Mouse (Mus musculus): ENCODE data around the gene Rnf121. TPM values are rescaled to one million over a fixed set of nuclear protein-coding genes. Genes with fewer than 3 reads are reported as not detected.

Gene Rnf121
- 30.8 and 32.8 TPM in 2 replicates for polyA plus RNA-seq (2015; fragmentation: Nextera tagmentation; extraction: Ambion mirVana)

DNA sequence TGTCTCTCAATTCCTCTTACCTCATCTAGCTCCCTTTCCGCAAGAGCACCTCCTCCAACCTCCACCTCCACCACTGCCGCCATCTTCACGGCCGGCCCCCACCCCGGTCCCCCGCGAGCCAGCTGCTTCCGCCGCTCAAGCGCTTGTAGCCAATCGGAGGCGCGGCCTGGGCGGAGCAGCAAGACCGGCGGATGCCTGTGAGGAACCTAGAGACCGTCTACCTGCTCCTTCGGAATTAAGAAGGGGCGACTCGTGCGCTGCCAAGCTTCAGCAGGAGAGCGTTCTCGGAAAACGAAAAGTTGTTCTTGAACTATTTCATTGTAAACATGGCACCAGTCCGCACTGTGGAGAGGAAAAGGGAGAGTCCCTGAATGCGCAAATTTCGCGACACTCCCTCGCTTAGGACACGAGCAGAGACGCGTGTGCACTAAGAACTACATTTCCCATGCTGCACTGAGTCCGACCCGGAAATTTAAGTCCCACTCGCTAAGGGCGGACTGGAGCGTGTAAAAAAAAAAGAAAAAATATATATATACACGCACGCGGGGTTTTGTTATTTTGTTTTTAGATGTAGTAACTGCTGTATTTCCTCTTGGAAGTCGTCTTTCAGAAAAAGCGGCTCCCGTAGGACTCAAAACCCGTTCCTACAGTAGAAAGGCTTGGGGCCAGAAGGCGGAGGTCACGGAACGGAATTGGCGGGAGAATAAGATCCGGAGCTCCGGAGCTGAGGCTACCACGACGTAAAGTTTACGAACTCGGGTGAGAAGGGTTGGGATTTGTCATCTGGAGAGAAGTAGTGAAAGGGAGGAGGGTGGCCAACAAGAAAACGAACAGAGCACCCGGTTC, at the start of gene Rnf121, which contains the start of the genes Xndc1 and Xntrpc:
Gene Rnf121, minus strand, starts transcription at position 424 of the 846 bp plus-strand sequence.
Gene Xndc1, plus strand, starts transcription at position 466 of the 846 bp plus-strand sequence.
Gene Xntrpc, plus strand, starts transcription at position 668 of the 846 bp plus-strand sequence.
- Histone ChIP-seq H3K4me3 (peak within 1 kb of the TSS; percentile 69), H3K4me2 (peak within 1 kb of the TSS; percentile 56), H3K27me3 (no peaks in the 10 kb centered on the region), H3K27ac (peak within 1 kb of the TSS; percentile 90), H3K9ac (peak within 1 kb of the TSS; percentile 72), H3K4me1 (peaks cover 17% of the 10 kb centered on the region), H3K36me3 (0 out of 2 replicates have a peak, but pooled peaks cover 9% of the 10 kb centered on the region), H3K9me3 (no peaks in the 10 kb centered on the region)
- peak; percentile 98 for ATAC-seq (ENCODE audit: insufficient number of reproducible peaks, low FRiP score, low TSS enrichment, low read depth)
- WGBS: under 1% methylated on average over 56 of the region's 56 CpGs

- no peak overlapping the region for H3K9ac ChIP-seq
- no peaks in the 10 kb centered on the region for H3K9me3 ChIP-seq
- 80% methylated on average over 45 of the region's 45 CpGs for WGBS
- no peak overlapping the region for H3K4me3 ChIP-seq
- H3K27ac ChIP-seq: no peak overlapping the region
- H3K4me2 ChIP-seq: no peak overlapping the region
- peaks cover 2% of the 10 kb centered on the region; the same call in 1 of the 2 replicates for H3K36me3 ChIP-seq
- H3K27me3 ChIP-seq: no peaks in the 10 kb centered on the region
- ATAC-seq (ENCODE audit: insufficient number of reproducible peaks, low FRiP score, low TSS enrichment, low read depth): no peak
- H3K4me1 ChIP-seq: peaks cover 1% of the 10 kb centered on the region; the same call in 1 of the 2 replicates
Observed at GRCm38 (mm10) chr7:102113151-102113729, 48.0 kb upstream of the Rnf121 start.

- H3K27ac ChIP-seq: no peak overlapping the region
- H3K9me3 ChIP-seq: no peaks in the 10 kb centered on the region
- H3K36me3 ChIP-seq: no peaks in the 10 kb centered on the region
- H3K4me3 ChIP-seq: no peak overlapping the region
- H3K4me2 ChIP-seq: no peak overlapping the region
- ATAC-seq (ENCODE audit: insufficient number of reproducible peaks, low FRiP score, low TSS enrichment, low read depth): no peak
- no peak overlapping the region for H3K9ac ChIP-seq
- WGBS: 86% methylated on average over 4 of the region's 4 CpGs
- H3K4me1 ChIP-seq: peaks cover 13% of the 10 kb centered on the region
- H3K27me3 ChIP-seq: no peaks in the 10 kb centered on the region
Observed at GRCm38 (mm10) chr7:102109746-102110145, 44.5 kb upstream of the Rnf121 start.

DNA sequence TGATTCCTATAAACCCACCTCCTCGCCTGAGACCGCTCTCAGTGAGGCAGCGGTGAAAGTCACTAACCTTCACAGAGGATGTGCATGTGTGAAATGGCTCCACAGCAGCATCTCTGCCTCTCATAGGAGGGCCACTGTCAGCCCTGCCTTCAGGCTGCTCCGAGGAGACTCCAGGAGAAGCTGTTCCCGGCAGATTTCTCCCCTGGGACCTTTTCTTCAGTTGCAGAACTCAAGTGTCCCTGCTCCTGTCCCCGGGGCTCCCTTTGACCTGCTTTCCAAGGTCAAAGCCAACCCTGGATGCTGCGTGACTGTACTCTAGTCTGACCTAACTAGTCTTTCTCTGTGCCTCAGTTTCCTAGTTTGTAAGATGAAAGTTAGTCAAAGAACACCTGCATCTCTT, 43.9 kb upstream of the Rnf121 start, which contains the start of gene Art5:
Gene Art5, minus strand, starts transcription at position 319 of the 400 bp plus-strand sequence.
- Histone ChIP-seq H3K4me3 (no peak within 1 kb of the TSS), H3K27ac (no peak within 1 kb of the TSS), H3K9me3 (no peaks in the 10 kb centered on the region), H3K4me2 (no peak within 1 kb of the TSS), H3K9ac (no peak within 1 kb of the TSS), H3K4me1 (peaks cover 13% of the 10 kb centered on the region), H3K36me3 (no peaks in the 10 kb centered on the region), H3K27me3 (no peaks in the 10 kb centered on the region)
- WGBS: 73% methylated on average over 7 of the region's 7 CpGs
- no peak for ATAC-seq (ENCODE audit: insufficient number of reproducible peaks, low FRiP score, low TSS enrichment, low read depth)

DNA sequence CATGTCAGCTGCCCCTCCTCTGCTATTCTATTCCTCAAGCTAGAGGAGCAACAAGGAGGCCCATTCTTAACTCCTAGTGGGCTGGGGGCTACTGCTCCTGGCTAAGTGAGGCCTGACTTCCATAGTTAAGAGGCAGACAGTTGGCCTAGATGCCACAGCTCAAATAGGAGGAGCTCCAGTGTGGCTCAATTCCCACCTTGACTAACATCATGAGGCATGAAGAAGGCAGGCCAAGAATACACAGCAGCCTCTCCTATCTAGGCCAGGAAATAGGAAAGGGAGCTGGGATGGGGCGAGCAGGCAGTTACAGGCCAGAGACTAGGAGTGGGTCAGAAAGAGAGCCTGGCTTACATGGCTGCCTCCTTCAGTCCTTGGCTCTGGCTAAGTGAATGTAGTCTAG, 42.9 kb upstream of the Rnf121 start:
- no peak for ATAC-seq (ENCODE audit: insufficient number of reproducible peaks, low FRiP score, low TSS enrichment, low read depth)
- H3K9me3 ChIP-seq: no peaks in the 10 kb centered on the region

DNA sequence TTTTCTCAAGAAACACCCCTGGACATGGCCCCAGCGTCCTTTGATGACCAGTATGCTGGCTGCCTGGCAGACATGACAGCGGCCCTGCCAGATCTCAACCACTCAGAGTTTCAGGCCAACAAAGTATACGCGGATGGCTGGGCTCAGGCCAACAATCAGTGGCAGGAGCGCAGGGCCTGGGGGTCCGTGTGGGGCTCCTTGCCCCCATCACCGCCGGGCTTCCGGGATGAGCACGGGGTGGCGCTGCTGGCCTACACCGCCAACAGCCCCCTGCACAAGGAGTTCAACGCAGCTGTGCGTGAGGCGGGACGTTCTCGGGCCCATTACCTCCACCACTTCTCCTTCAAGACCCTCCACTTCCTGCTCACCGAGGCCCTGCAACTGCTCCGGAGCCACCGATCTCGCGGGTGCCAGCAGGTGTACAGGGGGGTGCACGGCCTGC, 41.5 kb upstream of the Rnf121 start:
- H3K9me3 ChIP-seq: no peaks in the 10 kb centered on the region
- H3K9ac ChIP-seq: 0 out of 2 replicates have a peak overlapping the region, but pooled peaks have one; percentile 23
- no peaks in the 10 kb centered on the region for H3K36me3 ChIP-seq
- H3K27ac ChIP-seq: no peak overlapping the region
- peak overlapping the region; percentile 28 for H3K4me3 ChIP-seq
- H3K4me2 ChIP-seq: peak overlapping the region; percentile 62
- H3K4me1 ChIP-seq: peaks cover 13% of the 10 kb centered on the region
- 11% methylated on average over 23 of the region's 23 CpGs for WGBS
- H3K27me3 ChIP-seq: no peaks in the 10 kb centered on the region
- no peak for ATAC-seq (ENCODE audit: insufficient number of reproducible peaks, low FRiP score, low TSS enrichment, low read depth)

More for the DNA sequence above, 42.9 kb upstream of the Rnf121 start:
- Histone ChIP-seq H3K27ac (no peak overlapping the region), H3K36me3 (no peaks in the 10 kb centered on the region), H3K9ac (no peak overlapping the region), H3K27me3 (no peaks in the 10 kb centered on the region), H3K4me2 (no peak overlapping the region), H3K4me3 (no peak overlapping the region), H3K4me1 (peaks cover 13% of the 10 kb centered on the region)
- 89% methylated on average over 1 of the region's 1 CpGs for WGBS

- Histone ChIP-seq H3K9me3 (no peaks in the 10 kb centered on the region), H3K9ac (no peak overlapping the region)
Observed at GRCm38 (mm10) chr7:102104126-102104525, 38.9 kb upstream of the Rnf121 start.

GRCm38 (mm10) chr7:102103555-102103954, 38.3 kb upstream of the Rnf121 start:
- no peak for ATAC-seq (ENCODE audit: insufficient number of reproducible peaks, low FRiP score, low TSS enrichment, low read depth)
- no peaks in the 10 kb centered on the region for H3K36me3 ChIP-seq
- 72% methylated on average over 2 of the region's 2 CpGs for WGBS

More at GRCm38 (mm10) chr7:102104126-102104525, 38.9 kb upstream of the Rnf121 start:
- Histone ChIP-seq H3K27ac (no peak overlapping the region), H3K4me2 (no peak overlapping the region), H3K4me1 (peaks cover 25% of the 10 kb centered on the region), H3K4me3 (no peak overlapping the region), H3K27me3 (no peaks in the 10 kb centered on the region), H3K36me3 (no peaks in the 10 kb centered on the region)
- ATAC-seq (ENCODE audit: insufficient number of reproducible peaks, low FRiP score, low TSS enrichment, low read depth): no peak
- WGBS: 70% methylated on average over 5 of the region's 5 CpGs

DNA sequence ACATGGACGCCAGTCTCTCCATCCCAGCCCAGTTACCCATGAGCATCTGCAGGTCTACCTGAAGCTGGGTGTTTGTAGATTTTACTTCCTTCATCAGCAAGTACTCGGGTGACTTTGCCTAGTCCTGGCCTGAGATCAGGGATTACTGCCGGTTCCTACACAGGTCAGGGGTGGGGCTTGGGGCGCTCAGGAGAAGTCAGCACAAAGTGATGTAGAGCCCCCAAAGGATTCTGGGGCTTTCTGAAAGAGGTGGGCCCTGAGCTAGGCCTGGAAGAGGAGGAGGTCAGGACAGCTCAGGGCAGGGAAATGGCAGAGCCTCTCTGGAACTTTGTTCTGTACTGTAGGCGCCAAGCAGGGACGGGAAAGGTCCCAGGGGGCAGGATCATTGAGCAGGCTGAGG, 37.4 kb upstream of the Rnf121 start:
- Histone ChIP-seq H3K4me3 (no peak overlapping the region), H3K27ac (no peak overlapping the region), H3K9me3 (no peaks in the 10 kb centered on the region), H3K4me1 (peaks cover 22% of the 10 kb centered on the region), H3K4me2 (no peak overlapping the region), H3K36me3 (no peaks in the 10 kb centered on the region), H3K27me3 (no peaks in the 10 kb centered on the region), H3K9ac (no peak overlapping the region)
- ATAC-seq (ENCODE audit: insufficient number of reproducible peaks, low FRiP score, low TSS enrichment, low read depth): no peak
- WGBS: 44% methylated on average over 6 of the region's 6 CpGs

More at GRCm38 (mm10) chr7:102103555-102103954, 38.3 kb upstream of the Rnf121 start:
- no peak overlapping the region for H3K9ac ChIP-seq
- no peak overlapping the region for H3K4me3 ChIP-seq
- no peak overlapping the region for H3K27ac ChIP-seq
- peaks cover 25% of the 10 kb centered on the region for H3K4me1 ChIP-seq
- no peaks in the 10 kb centered on the region for H3K27me3 ChIP-seq
- no peak overlapping the region for H3K4me2 ChIP-seq
- H3K9me3 ChIP-seq: no peaks in the 10 kb centered on the region

DNA sequence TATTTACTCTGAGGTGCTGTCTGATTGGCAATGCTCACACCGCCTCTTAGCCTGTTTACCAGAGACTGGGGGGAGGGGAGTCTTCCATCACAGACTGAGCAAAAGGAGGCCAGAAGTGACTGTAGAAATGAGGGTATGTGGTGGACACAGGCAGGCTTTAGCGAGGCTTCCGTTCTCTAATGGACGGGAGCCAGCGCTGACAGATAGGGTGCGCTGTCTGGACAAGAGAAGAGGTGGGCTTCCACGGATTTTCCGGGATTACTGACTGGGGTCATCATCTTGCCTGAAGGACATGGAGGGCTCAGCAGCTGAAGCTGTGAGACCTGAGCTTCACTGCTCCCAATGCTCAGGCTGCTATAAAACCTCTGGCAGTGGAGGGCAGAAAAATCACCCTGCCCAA, 37.0 kb upstream of the Rnf121 start:
- no peak for ATAC-seq (ENCODE audit: insufficient number of reproducible peaks, low FRiP score, low TSS enrichment, low read depth)
- no peaks in the 10 kb centered on the region for H3K36me3 ChIP-seq
- H3K27ac ChIP-seq: no peak overlapping the region
- 46% methylated on average over 8 of the region's 8 CpGs for WGBS
- no peaks in the 10 kb centered on the region for H3K9me3 ChIP-seq
- no peak overlapping the region for H3K4me2 ChIP-seq
- H3K9ac ChIP-seq: no peak overlapping the region
- peaks cover 20% of the 10 kb centered on the region for H3K4me1 ChIP-seq
- H3K4me3 ChIP-seq: no peak overlapping the region
- H3K27me3 ChIP-seq: no peaks in the 10 kb centered on the region

GRCm38 (mm10) chr7:102101487-102101886, 36.2 kb upstream of the Rnf121 start, which contains the start of gene Art1:
Gene Art1 (plus strand): TSS chr7:102101743.
- no peaks in the 10 kb centered on the region for H3K9me3 ChIP-seq
- no peak within 1 kb of the TSS; the same call in 1 of the 2 replicates for H3K4me3 ChIP-seq
- no peak within 1 kb of the TSS for H3K27ac ChIP-seq
- no peak for ATAC-seq (ENCODE audit: insufficient number of reproducible peaks, low FRiP score, low TSS enrichment, low read depth)
- 0 out of 2 replicates have a peak within 1 kb of the TSS, but pooled peaks have one; percentile 48 for H3K4me2 ChIP-seq
- no peaks in the 10 kb centered on the region for H3K27me3 ChIP-seq
- H3K36me3 ChIP-seq: no peaks in the 10 kb centered on the region
- 55% methylated on average over 5 of the region's 5 CpGs for WGBS
- H3K4me1 ChIP-seq: peaks cover 12% of the 10 kb centered on the region
- no peak within 1 kb of the TSS for H3K9ac ChIP-seq
